Mouse (Mus musculus): ENCODE data around the gene Znrf2.

DNA sequence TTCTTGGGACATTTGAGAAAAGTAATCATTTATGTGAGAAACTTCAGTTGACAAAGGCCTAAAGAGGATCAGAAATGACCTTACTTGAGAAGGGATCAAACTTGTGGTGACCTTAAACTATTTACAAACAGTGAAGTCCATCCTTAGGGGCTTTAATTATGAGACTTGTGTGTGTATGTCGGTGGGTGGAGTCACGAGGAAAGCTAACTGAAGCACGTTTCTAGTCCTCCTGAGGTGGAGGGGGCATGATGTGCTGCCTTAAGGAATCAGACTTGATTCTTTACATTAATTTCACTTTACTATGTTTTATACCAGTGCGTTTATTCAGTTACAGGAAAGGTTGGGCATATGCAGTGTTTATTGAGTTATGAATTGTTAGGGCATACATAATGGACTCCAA is 2.6 kb downstream of the Znrf2 start:
- TF ChIP-seq EP300 (IDR thresholded peaks at IDR 0.05; ENCODE audit: insufficient read depth, low read depth, low read length) (no peak), POLR2A (IDR thresholded peaks at IDR 0.05; ENCODE audit: insufficient read depth, low read length) (no peak), CTCF (IDR thresholded peaks at IDR 0.05; ENCODE audit: low read depth, low read length) (no peak)
